Mouse (Mus musculus) cerebellum, postnatal 4 days (tissue): ENCODE data around the gene Rhobtb3.
"Not testable (repeated sequence)": the region's sequence is repeated elsewhere in the genome, so short reads cannot be mapped to it uniquely, and the experiment has no call there.

Source experiments
- DNase-seq, 2 experiments: peaks; one replicate each; pipeline ENCODE4 v3.0.0; 2022; ENCODE audit warnings: low spot score in 2 of 2, mixed read lengths in 1 of 2

Rhobtb3 gene

DNA sequence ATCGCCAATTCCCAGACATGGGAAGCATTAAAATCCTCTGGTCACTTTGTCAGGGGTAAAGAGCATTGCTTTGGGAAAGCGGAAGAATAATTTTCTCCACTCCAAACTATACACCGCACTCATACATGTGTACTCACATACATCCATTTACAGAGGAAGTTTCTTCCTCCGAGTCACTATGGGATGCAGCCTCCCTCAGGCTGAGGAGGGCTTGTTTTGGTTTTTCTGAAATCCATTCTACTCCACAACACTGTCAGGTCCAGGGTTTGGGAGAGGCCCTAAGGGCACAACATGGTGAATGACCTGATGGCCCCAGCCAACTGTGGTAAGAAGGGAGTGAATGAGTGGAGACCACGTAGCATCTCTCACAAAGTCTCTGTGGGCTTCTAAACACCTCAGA lies 14.7 kb downstream of the Rhobtb3 start:
- DNase-seq: not testable (repeated sequence)

DNA sequence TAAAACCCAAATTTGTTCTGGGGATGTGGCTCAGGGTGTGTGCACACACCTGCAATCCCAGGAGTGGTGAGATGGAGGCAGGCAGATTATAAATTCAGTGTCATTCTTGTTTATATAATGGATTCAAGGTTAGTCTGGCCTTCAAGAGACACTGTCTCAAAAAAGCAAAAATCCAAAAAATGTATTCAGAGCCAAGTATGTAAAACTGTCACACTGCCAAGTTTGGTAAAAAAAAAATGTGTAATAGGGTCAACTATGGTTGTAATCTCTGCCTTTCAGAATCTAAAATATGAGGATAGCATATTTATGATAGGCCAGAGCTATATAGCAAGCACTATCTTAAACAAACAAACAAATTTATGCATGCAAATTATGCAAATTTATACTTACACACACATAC lies 15.8 kb downstream of the Rhobtb3 start:
- DNase-seq: no peak

DNA sequence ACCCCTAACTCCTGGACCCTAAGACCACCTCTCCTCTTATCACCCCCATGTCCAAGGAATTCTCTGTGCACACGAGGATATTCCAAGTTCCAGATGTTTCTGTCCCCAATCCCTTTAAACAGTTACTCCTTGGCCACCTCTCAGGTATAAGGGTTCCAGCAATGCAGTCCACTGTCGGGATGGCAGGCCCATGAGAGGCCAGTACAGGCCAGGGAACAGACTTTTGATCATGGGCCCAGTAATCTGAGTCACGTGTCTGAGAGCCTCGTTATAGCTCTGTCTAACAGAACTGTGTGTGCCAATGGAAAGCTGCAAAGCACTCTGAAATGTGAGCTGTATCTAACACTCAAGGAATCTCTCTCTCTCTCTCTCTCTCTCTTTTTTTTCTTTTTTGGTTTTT lies 29.6 kb downstream of the Rhobtb3 start:
- DNase-seq: no peak

DNA sequence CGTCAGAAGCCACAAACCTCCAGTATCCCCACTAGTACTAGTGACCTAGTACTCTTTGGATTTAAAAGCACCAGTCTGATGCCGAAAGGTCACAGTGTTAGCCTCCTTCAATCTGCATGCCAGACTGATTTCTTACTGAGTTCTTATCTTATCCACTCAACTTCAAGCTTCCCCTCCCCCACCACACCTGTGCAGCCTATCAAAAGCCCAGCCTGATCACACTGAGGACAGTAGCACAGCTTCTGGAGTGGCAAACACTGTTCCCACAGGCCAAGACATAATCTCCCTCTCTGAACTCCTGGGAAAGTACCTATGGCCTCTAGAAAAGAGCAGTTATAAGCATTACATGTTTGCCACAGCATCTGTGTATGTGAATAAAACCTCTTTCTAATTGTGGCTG lies 35.5 kb downstream of the Rhobtb3 start:
- no peak for DNase-seq

DNA sequence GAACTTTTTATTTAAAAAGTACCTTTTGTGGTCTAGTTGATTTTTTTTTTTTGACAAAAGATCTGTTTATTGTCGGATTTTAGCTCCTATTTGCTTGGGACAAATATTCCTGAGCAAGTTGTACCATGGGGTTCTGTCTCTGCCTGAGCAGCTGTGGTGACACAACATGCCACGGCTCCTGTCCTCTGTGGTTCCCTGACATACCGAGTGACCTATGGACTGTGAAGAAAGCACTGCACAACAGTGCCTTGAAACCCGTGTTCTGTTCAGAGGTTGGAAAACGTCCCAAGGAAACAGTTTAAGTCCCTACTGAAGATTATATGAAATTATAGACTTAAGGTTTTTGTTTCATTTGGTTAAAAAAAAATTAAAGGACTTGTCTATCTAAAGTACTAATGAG lies 36.6 kb downstream of the Rhobtb3 start:
- no peak for DNase-seq

DNA sequence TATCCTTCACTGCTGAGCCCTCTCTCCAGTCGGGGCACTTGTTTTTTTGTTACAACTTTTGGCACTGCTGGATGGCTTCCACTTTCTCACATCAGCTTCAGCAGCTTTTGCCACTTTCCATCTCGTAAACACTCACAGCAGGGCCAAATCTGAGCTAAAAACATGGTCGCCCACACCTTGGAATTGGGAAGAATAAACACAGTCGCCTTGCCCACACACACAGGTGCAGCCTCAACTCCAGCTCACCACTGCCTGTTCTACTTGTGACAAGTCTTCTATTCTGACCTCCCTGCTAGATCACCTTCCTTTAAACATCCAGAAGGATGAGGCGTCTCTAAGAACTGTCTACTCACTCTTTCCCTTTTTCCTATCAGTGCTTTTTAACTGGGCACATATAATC lies 39.1 kb downstream of the Rhobtb3 start:
- no peak for DNase-seq

DNA sequence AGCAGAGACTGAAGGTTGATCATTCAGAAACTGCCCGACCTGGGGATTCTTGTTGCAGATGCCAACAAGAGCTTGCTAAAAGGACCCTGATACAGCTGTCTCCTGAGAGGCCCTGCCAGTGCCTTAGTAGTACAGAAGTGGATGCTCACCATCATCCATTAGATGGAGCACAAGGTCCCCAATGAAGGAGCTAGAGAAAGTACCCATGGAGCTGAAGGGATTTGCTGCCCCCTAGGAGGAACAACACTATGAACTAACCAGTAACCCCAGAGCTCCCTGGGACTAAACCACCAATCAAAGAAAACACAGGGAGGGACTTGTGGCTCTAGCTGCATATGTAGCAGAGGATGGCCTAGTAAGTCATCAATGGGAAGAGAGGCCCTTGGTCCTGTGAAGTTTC lies 42.8 kb downstream of the Rhobtb3 start:
- DNase-seq: not testable (repeated sequence)

DNA sequence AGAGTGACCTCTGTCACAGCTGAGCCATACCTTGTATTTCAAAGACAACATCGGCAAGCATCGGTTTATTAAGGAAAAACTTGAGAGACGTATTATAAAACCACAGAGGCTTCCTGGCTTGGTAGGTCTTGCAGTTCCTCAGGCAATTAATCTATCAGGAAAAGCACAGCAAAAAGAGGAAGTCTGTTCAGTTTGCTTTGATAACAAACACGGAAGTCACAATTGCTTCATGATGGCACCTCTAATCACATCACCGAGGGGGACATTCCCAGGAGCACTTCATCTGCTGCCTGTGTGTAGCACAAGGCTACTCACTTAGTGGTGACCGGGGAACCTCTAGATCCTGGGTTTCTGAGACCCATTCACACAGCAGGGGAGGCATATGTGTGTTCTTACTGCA lies 50.8 kb downstream of the Rhobtb3 start:
- no peak for DNase-seq

DNA sequence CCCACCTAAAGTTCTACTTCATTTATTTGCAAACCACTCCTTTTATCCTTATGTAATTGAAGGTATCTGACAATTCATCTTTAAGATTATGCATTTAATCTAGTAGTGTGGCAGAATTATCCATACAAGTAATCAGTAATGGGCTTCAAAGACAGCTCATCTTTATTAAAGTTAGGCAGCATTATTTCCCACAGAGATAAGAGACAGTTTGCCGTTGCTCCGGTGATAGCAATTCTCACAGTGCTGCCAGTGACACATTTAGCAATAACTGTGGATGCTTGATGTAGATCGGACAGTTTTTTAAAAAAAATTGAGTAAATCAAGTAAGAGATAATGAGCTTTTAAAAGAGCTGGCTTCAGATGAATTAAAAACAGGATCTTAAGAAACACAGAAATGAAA lies 51.4 kb downstream of the Rhobtb3 start:
- DNase-seq: no peak

DNA sequence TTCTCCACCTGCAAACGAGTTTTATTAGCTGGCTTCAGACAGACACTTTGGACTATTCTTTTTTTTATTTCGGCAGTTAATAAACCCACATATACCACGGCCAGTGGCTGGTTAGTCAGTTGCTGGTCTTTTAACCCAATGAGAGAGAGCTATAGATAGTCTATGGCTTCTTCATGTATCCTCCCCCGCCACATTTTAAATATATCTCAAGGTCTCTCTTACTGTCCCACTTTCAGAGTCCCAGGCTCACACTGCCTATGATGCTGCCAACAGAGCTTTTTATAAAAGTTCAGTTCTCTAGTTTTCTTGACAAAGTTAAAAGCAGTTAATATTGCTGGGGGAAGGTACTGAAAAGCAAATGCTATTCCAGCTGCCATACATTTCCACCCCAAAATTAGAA lies 51.9 kb downstream of the Rhobtb3 start:
- DNase-seq: no peak

DNA sequence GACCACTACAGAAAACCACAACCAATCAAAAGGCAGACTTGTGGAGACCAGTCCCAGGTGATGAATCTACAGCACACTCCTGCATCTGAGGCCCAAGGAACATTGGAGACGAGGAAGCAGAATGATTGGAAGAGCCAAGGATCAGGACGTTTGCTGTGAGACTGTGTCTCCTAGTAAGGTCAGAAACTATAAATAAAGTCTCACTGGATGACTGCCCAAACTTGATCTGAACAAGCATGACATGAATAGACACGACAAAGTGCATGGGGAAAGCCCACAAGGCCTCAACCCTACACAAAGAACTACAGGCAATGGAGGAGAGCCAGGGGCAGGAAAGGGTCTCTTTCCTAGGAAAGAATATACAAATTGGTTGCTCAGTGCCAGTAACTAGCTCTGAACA lies 59.9 kb downstream of the Rhobtb3 start:
- DNase-seq: no peak

DNA sequence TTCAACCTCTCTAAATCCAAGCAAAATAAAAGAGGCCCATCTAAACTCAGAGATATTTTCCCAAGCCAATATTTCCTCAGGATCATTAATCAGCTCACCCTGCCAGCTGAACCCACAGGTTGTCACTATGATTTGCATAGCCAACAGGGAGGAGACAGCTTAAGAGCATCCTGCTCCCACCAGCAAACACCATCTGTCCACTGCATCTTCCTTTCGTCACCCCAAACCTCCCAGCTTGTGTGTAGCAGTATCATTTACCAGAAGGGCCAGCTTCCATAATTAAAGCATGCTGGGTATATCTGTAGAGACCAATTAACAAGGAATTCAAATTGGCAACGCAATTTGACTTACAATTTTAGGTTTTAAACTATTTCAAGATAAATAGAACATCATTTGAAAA lies 63.2 kb downstream of the Rhobtb3 start:
- no peak for DNase-seq

DNA sequence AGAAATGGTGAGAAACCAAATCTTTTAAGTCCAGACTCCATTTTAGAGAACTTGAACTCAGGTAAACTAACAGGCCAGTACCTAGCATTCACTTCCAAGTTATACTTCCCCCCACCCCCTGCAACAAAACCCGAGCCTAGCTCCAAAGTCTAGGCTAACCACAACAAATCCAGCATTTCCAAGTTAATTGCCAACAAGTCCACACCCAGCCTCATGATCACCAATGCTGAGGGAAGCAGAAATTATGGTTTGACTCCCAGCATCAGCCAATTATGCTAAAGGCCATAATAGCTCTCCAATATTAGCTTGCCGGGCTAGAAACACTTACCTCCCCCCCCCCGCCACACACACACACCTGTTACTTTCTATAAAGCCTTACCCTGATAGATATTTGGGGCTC lies 64.0 kb downstream of the Rhobtb3 start:
- no peak for DNase-seq

DNA sequence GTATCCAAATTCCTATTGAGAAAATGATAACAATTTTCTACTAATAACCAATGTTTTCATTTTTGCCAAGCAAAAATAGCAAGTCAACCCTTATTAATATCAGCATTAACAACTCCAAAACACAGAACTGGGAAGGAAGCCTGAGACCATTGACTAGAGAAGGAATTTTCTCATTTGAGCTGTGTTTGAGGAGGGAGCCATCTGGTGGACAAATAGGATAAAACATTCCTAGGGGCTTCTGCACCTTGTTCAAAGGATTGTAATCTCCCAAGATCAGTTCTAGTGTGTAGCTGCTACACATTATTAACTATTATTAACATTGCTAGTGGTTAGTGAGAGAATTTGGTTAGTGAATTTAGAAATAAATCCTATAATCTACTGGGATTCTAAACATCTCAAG lies 65.8 kb downstream of the Rhobtb3 start:
- DNase-seq: peak in 1 of 2 experiments; percentile 56

DNA sequence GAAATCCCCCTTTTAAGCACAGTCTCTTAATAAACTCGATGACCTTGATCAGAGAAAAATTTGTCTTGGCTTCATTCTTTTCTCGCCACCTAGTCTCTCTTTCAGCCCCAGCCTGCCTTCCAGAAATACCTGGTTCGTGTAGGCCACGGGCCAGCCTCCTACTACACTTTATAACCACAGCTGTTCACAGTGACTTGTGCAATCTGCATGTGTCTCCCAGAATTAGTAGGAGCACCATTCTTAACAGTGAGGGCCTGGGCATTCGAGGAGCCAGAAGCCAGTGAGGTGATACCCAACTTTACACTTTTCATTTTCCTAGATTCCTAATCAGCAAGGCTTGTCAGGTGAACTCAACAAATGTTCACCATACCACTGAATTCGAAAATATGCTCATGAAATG lies 67.1 kb downstream of the Rhobtb3 start:
- DNase-seq: no peak

DNA sequence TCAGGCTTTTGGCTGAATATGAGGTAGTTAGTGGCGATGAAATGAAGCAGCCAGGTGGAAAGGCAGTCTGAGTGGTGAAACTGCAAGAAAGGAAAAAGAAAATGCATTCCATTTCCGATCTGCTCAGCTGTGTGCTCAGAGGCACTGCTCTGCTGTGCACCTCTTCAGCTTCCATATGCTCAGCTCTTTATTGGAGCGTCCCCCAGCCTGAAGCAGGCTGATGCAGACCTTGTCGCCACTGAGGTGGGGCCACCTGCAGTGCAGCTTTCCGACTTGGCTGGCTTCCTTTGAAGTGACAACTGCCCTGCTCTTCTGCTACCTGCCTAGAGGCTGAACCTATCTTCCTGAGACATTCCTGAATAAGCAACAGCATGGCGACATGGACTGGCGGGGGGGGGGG lies 67.5 kb downstream of the Rhobtb3 start:
- not testable (repeated sequence) for DNase-seq

DNA sequence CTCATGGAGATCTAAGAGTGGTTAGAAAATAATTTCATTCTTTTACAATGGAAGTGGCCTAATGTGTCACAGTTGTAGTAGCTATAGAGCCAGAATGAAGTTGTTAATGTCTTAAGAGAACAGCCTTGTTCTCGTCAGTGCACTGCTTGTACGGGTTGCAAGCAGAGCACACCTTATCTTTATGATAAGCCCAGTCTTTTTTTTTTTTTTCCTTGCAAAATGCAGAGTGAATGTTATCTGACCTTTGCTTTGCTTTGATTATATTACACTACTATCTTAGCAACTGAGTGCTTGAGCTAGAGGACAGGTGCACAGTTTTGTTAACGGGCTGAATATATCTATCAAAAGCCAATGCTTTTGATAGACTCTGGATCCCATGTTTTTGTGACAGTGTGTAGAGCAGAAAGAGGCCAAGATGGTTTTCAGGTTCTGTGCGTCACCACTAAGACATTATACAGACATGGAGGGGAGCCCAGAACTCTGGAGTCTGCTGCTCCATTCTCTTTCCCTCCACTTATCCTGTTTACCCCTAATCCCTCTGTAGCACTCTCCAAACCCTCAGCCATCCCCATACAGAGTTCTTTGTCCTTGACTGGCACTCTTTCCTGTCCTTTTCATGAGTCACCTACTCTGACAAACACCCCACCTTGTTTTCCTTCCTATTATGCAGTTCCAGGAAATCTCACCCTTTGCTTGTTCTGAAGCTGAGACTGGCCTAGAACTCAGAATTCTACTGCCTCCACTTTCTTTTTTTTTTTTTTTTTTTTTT lies 68.9 kb downstream of the Rhobtb3 start:
- DNase-seq: no peak

DNA sequence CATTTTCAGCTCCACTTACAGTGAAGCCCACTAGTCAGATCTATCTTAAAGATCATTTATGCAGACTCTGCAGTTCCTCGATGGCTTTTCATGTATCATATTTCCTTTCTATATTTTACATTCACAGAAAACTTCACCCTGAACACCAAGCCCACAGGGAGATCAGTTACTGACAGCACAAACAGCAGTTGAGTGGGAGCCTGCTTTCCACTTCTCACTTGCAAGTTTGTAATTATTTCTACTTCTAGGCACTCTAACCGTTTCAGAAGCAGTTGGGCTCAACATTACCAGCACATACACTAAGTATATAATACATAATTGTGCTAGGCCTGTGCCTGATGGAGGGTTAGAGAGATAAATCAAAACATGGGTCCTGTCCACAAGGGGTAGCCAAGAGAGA lies 75.8 kb downstream of the Rhobtb3 start:
- no peak for DNase-seq

DNA sequence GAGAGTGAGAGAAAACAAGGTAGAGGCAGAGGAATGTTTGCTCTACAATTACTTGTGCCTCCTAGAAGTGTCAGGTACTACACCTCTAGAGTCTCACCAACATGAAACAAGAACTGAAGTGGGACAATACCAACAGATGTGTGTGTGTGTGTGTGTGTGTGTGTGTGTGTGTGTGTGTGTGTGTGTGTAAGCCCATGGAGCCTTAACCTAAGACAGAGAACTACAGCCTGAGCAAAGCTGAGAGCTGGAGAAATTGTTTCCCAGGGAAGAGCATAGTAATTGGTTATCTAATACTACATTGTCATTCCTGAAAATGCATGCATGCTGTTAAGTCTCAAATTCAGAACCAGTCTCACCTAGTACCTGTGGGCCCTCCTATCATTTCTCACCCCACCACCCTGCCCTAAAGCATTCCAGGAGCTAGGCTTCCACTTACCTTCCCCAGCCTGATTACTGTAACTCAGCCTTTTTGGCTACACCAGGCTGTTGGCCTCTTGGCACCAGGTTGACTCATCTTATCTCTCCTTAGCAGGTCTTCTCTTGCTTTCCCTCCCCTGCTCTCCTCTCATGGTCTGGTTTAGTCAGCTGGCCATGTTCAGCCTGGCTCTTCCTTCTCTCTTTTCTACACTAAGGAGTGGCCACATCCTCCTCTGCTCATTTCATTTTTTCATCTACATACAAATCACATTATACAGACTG lies 78.1 kb downstream of the Rhobtb3 start:
- no peak for DNase-seq

DNA sequence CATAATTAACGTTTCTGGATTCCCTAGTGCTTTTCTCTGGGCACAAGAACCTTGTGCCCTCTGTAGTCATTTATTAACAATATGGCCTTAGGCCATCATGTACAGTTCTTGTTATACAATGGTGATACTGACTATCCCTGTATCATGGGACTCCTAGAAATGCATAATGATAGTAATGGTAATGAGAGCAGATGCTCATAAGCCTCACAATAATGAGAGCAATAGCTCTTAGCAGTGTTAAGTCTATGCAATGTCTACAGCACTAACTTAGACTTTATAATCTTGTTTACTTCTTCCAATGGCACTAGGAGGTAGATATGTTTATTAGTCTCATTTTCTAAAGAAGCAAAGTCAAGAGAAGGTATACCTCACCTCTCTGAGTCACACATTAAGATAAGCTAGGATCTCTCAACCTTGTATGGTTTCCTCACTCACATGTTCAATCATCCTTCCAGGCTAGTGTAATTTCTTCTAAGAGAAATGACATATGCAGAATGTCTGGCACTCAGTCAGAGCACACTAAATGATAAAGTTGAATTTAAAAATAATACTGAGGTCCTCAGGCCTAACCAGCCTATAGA lies 84.4 kb downstream of the Rhobtb3 start:
- no peak for DNase-seq

DNA sequence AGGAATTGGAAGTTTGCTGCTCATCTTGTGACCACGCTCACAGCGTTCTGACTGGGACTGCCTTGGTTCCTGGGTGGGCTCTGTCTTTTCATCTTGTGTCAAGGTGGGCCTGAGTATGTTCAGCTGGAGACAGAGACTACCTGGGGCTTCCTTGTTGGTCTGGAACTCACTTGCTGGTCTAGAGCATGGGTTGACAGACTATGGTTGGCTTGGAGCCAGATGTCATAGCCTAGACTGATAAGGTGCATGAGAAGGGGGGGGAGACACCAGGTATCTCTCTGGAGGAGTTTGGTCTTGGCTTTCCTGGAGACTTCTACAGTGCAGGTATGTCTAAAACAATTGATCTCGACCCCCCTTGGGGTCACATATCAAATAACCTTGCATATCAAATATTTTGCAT lies 90.6 kb downstream of the Rhobtb3 start:
- no peak for DNase-seq

DNA sequence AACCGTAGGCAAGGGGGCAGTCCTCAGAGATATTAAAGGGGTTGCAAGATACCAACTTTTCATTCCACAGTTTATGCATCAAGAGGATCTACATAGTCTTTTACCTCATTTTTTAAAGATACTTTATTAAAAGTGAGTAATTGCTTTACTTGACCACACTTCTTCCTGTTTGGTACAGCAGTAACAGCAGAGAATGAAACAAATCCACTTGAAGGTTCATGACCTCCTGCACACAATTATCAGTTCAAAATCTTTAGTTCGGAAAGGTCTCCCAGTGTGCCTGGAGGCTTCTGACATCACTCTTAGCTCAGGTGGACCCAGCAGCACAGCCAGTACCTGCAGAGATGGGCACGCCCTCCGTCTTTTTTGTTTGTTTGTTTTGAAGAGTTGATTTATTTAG lies 91.7 kb downstream of the Rhobtb3 start:
- DNase-seq: no peak

DNA sequence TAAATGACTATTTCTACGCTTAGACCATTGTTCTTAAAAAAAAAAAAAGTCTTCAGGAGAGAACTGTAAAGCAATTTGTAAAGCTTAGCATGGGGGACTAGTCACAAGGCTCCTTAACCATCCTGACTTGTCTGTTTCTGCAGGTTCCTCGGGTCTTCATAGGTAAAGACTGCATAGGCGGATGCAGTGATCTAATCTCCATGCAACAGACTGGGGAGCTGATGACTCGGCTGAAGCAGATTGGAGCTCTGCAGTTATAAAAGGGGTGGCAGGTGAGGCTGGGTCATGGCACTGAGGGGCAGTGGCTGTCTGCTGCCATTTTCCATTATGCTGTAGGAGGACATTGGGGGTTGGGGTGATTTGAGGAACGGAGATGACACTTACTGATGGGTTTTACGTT lies 96.7 kb downstream of the Rhobtb3 start:
- no peak for DNase-seq
